Mouse (Mus musculus) CH12.LX (cell line): Measurements from ENCODE around the gene Matn1.
A peak's percentile ranks its signal among the peaks of the same experiment; 100 is the strongest.

Experiments used
- CHD2 ChIP-seq: IDR thresholded peaks from 2 replicates; pipeline ENCODE4 v1.6.1; 2011; ENCODE audit warnings: low read length, improper control_type of control experiment
- CTCF ChIP-seq, 2 experiments: IDR thresholded peaks in 1 of 2; conservative IDR thresholded peaks in 1 of 2; 2 replicates each; pipeline ENCODE4 v1.5.1; 2011 to 2012; ENCODE audit warnings: low read depth in 2 of 2, low read length in 2 of 2, improper control_type of control experiment in 1 of 2, inconsistent platforms in 1 of 2, mild to moderate bottlenecking in 1 of 2, moderate library complexity in 1 of 2
- ELF1 ChIP-seq: IDR thresholded peaks from 2 replicates; pipeline ENCODE4 v1.6.1; 2014; ENCODE audit warnings: low read depth, mild to moderate bottlenecking, inconsistent platforms, low read length, improper control_type of control experiment
- EP300 ChIP-seq: IDR thresholded peaks from 2 replicates; pipeline ENCODE4 v1.6.1; 2011; ENCODE audit warnings: low read length, improper control_type of control experiment
- GABPA ChIP-seq: IDR thresholded peaks from 2 replicates; pipeline ENCODE4 v1.6.1; 2012; ENCODE audit warnings: low read depth, low read length, improper control_type of control experiment, inconsistent platforms; ENCODE audit not compliant: insufficient replicate concordance
- HCFC1 ChIP-seq: IDR thresholded peaks from 2 replicates; pipeline ENCODE4 v1.6.1; 2012; ENCODE audit warnings: low read depth, mild to moderate bottlenecking, inconsistent platforms, low read length, improper control_type of control experiment
- MAFK ChIP-seq: IDR thresholded peaks from 2 replicates; pipeline ENCODE4 v1.6.1; 2011; ENCODE audit warnings: low read length, improper control_type of control experiment; ENCODE audit not compliant: insufficient replicate concordance
- MYC ChIP-seq: IDR thresholded peaks from 2 replicates; pipeline ENCODE4 v1.6.1; 2011; ENCODE audit warnings: low read depth, mild to moderate bottlenecking, improper control_type of control experiment, low read length
- POLR2AphosphoS2 ChIP-seq: IDR thresholded peaks from 2 replicates; pipeline ENCODE4 v1.6.1; 2011; ENCODE audit warnings: low read depth, low read length, improper control_type of control experiment
- TBP ChIP-seq: conservative IDR thresholded peaks from 2 replicates; pipeline ENCODE4 v1.6.1; 2011; ENCODE audit warnings: low read depth, low read length, improper control_type of control experiment

DNA sequence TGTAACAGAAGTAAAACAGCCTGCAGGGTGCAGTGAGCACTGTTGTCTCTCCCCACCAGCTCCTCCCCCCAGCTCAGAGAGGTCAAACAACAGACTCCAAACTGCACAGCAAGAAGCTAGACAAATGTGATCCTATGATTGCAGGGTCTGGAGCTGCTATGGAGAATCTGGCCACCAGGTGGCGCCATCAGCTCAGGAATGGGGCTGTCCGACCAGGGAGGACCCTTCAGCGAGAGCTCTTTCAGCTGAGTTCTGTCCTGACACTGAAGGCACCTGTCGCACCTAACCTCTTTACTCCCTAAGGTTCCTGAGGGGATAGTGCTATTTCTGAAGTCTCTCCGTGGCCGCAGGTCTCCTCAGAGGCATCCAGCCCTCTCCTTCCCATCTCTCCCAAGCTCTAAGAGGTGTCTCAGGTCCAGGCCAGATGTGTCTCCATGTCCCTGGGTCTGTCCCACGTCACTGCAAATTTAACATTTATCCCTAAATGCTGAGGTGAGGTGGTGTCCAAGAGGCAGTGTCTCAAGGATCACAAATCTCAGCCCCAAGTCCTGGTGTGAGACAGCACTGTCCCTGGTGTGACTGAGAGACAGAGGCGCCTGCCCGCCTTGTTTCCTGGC lies 16.0 kb downstream of the Matn1 start:
- no peak for TF ChIP-seq TBP
- TF ChIP-seq CTCF (conservative IDR thresholded peaks at IDR 0.05 in 1 of 2, IDR thresholded peaks at IDR 0.05 in 1 of 2; ENCODE audit: low read depth in 2 of 2, low read length in 2 of 2): peak; percentile 86 to 97
- no peak for TF ChIP-seq GABPA
- no peak for TF ChIP-seq CHD2
- no peak for TF ChIP-seq POLR2AphosphoS2
- TF ChIP-seq MYC: no peak
- TF ChIP-seq ELF1: no peak
- TF ChIP-seq HCFC1: no peak
- no peak for TF ChIP-seq EP300
- TF ChIP-seq MAFK: no peak
